Mouse (Mus musculus) midbrain, embryonic 14.5 days (tissue): ENCODE results near the gene Efcab3. TPM values are rescaled to one million over a fixed set of nuclear protein-coding genes. Genes with fewer than 3 reads are reported as not detected.
A peak's percentile ranks its signal among the peaks of the same experiment; 100 is the strongest.
"Not testable (repeated sequence)": the region's sequence is repeated elsewhere in the genome, so short reads cannot be mapped to it uniquely, and the experiment has no call there.

Source experiments
- ATAC-seq: fragments of 200-750 bp; cut with Nextera tagmentation; 2 replicates; pipeline ENCODE4 v1.8.0; 2017; ENCODE audit warnings: moderate number of reproducible peaks, moderate library complexity; ENCODE audit not compliant: low FRiP score, low TSS enrichment
- DNase-seq: peaks from one replicate; pipeline ENCODE4 v3.0.0-alpha.2; 2015
- H3K27ac ChIP-seq: fragments of 300-500 bp; sonication (generic); replicated peaks from 2 replicates; pipeline ENCODE4 v1.5.1; 2014; ENCODE audit warnings: mild to moderate bottlenecking, low read depth, low read length, moderate library complexity
- H3K27me3 ChIP-seq: fragments of 300-500 bp; sonication (generic); 2 replicates; pipeline ENCODE4 v1.6.1; 2014; ENCODE audit warnings: low read length, control low read depth, mixed read lengths; ENCODE audit not compliant: control insufficient read depth, insufficient read depth
- H3K36me3 ChIP-seq: fragments of 300-500 bp; sonication (generic); 2 replicates; pipeline ENCODE4 v1.6.1; 2014; ENCODE audit warnings: low read length, control low read depth; ENCODE audit not compliant: control insufficient read depth, insufficient read depth
- H3K4me1 ChIP-seq: fragments of 300-500 bp; sonication (generic); 2 replicates; pipeline ENCODE4 v1.6.1; 2014; ENCODE audit warnings: mild to moderate bottlenecking, antibody characterized with exemption, low read length, control low read depth; ENCODE audit not compliant: control insufficient read depth, insufficient read depth
- H3K4me2 ChIP-seq: fragments of 300-500 bp; sonication (generic); 2 replicates; pipeline ENCODE4 v1.6.1; 2014; ENCODE audit warnings: mild to moderate bottlenecking, low read length, moderate library complexity
- H3K4me3 ChIP-seq: fragments of 300-500 bp; sonication (generic); replicated peaks from 2 replicates; pipeline ENCODE4 v1.5.1; 2014; ENCODE audit warnings: low read depth, low read length
- H3K9ac ChIP-seq: fragments of 300-500 bp; sonication (generic); replicated peaks from 2 replicates; pipeline ENCODE4 v1.6.1; 2014; ENCODE audit warnings: mild to moderate bottlenecking, low read length, moderate library complexity
- H3K9me3 ChIP-seq: fragments of 300-500 bp; sonication (generic); 2 replicates; pipeline ENCODE4 v1.6.1; 2016; ENCODE audit warnings: low read length, control low read depth, mixed read lengths; ENCODE audit not compliant: control insufficient read depth
- WGBS: fragments of 180-500 bp; shearing (Covaris S2); extraction: QIAGEN DNeasy Blood & Tissue Kit; methylation state at CpG from one replicate; pipeline ENCODE4 v1.1.7; 2014; 5-methylcytosine and 5-hydroxymethylcytosine counted together
- polyA plus RNA-seq: library from polyadenylated mRNA; unstranded; fragments of >200 nt; fragmentation: Nextera tagmentation; extraction: Ambion mirVana; gene quantifications from 2 replicates; pipeline ENCODE4 v1.2.1, GENCODE M21; 2014

Gene Efcab3
- polyA plus RNA-seq = not detected in 2 replicates

- no peak within 1 kb of the TSS for H3K9ac ChIP-seq
- ATAC-seq (no peak), DNase-seq (no peak)
- no peaks in the 10 kb centered on the region for H3K4me1 ChIP-seq
- H3K36me3 ChIP-seq = no peaks in the 10 kb centered on the region
- H3K4me2 ChIP-seq = no peak within 1 kb of the TSS
- H3K27ac ChIP-seq = no peak within 1 kb of the TSS
- H3K9me3 ChIP-seq = 0 out of 2 replicates have a peak, but pooled peaks cover 4% of the 10 kb centered on the region
- H3K4me3 ChIP-seq = no peak within 1 kb of the TSS
- H3K27me3 ChIP-seq = no peaks in the 10 kb centered on the region
- 93% methylated on average over 5 of the region's 5 CpGs for WGBS
Measured at GRCm38 (mm10) chr11:105063292-105063691, at the start of gene Efcab3. Gene Efcab3 (plus strand): TSS chr11:105063592.

GRCm38 (mm10) chr11:105021071-105021470 lies 42.3 kb upstream of the Efcab3 start:
- Histone ChIP-seq H3K9me3 (no peaks in the 10 kb centered on the region), H3K9ac (no peak overlapping the region), H3K27me3 (no peaks in the 10 kb centered on the region), H3K36me3 (no peaks in the 10 kb centered on the region), H3K27ac (no peak overlapping the region), H3K4me3 (no peak overlapping the region), H3K4me1 (no peaks in the 10 kb centered on the region), H3K4me2 (no peak overlapping the region)
- 70% methylated on average over 7 of the region's 7 CpGs for WGBS
- ATAC-seq = no peak
- DNase-seq = peak; percentile 5

- H3K27me3 ChIP-seq = no peaks in the 10 kb centered on the region
- no peaks in the 10 kb centered on the region for H3K9me3 ChIP-seq
- DNase-seq = no peak
- H3K36me3 ChIP-seq = no peaks in the 10 kb centered on the region
- H3K4me1 ChIP-seq = no peaks in the 10 kb centered on the region
- no peak overlapping the region for H3K4me3 ChIP-seq
- no peak overlapping the region for H3K27ac ChIP-seq
- no peak overlapping the region for H3K9ac ChIP-seq
- no peak for ATAC-seq
- no peak overlapping the region for H3K4me2 ChIP-seq
- WGBS = 74% methylated on average over 6 of the region's 6 CpGs
Measured at GRCm38 (mm10) chr11:105028744-105029348, 34.5 kb upstream of the Efcab3 start.

- Histone ChIP-seq H3K9ac (no peak overlapping the region), H3K4me1 (no peaks in the 10 kb centered on the region), H3K4me2 (no peak overlapping the region), H3K4me3 (no peak overlapping the region), H3K27ac (no peak overlapping the region), H3K27me3 (no peaks in the 10 kb centered on the region), H3K36me3 (no peaks in the 10 kb centered on the region), H3K9me3 (no peaks in the 10 kb centered on the region)
- DNase-seq (no peak), ATAC-seq (no peak)
- 93% methylated on average over 8 of the region's 8 CpGs for WGBS
Measured at GRCm38 (mm10) chr11:105029525-105029924, 33.9 kb upstream of the Efcab3 start.

- Histone ChIP-seq H3K4me3 (no peak overlapping the region), H3K9me3 (no peaks in the 10 kb centered on the region), H3K36me3 (no peaks in the 10 kb centered on the region), H3K4me2 (no peak overlapping the region), H3K9ac (no peak overlapping the region), H3K27ac (no peak overlapping the region), H3K4me1 (no peaks in the 10 kb centered on the region), H3K27me3 (no peaks in the 10 kb centered on the region)
- 93% methylated on average over 6 of the region's 6 CpGs for WGBS
- DNase-seq = no peak
- ATAC-seq = no peak
Measured at GRCm38 (mm10) chr11:105030229-105030628, 33.2 kb upstream of the Efcab3 start.

GRCm38 (mm10) chr11:105031103-105031502 lies 32.3 kb upstream of the Efcab3 start:
- Histone ChIP-seq H3K27me3 (no peaks in the 10 kb centered on the region), H3K27ac (no peak overlapping the region), H3K9ac (no peak overlapping the region), H3K4me2 (no peak overlapping the region), H3K36me3 (no peaks in the 10 kb centered on the region), H3K4me1 (no peaks in the 10 kb centered on the region), H3K4me3 (no peak overlapping the region), H3K9me3 (no peaks in the 10 kb centered on the region)
- no peak for ATAC-seq
- WGBS = 31% methylated on average over 2 of the region's 2 CpGs
- DNase-seq = peak; percentile 17

- H3K27me3 ChIP-seq = no peaks in the 10 kb centered on the region
- no peak overlapping the region for H3K4me3 ChIP-seq
- ATAC-seq = no peak
- no peaks in the 10 kb centered on the region for H3K4me1 ChIP-seq
- no peak overlapping the region for H3K4me2 ChIP-seq
- 100% methylated on average over 1 of the region's 1 CpGs for WGBS
- H3K27ac ChIP-seq = no peak overlapping the region
- no peaks in the 10 kb centered on the region for H3K9me3 ChIP-seq
- H3K9ac ChIP-seq = no peak overlapping the region
- DNase-seq = no peak
- H3K36me3 ChIP-seq = no peaks in the 10 kb centered on the region
Measured at GRCm38 (mm10) chr11:105035081-105035480, 28.3 kb upstream of the Efcab3 start.

- not testable (repeated sequence) for H3K36me3 ChIP-seq, H3K27ac ChIP-seq, H3K4me2 ChIP-seq, DNase-seq, H3K9me3 ChIP-seq, H3K27me3 ChIP-seq, ATAC-seq, H3K4me3 ChIP-seq, H3K4me1 ChIP-seq, H3K9ac ChIP-seq
- WGBS = 77% methylated on average over 22 of the region's 22 CpGs
Measured at GRCm38 (mm10) chr11:105112448-105112847, 49.1 kb downstream of the Efcab3 start.

- Histone ChIP-seq H3K36me3 (no peaks in the 10 kb centered on the region), H3K27me3 (no peaks in the 10 kb centered on the region), H3K27ac (no peak overlapping the region), H3K4me2 (no peak overlapping the region), H3K4me1 (no peaks in the 10 kb centered on the region), H3K9me3 (no peaks in the 10 kb centered on the region), H3K9ac (no peak overlapping the region), H3K4me3 (no peak overlapping the region)
- 86% methylated on average over 7 of the region's 7 CpGs for WGBS
- DNase-seq (no peak), ATAC-seq (no peak)
Measured at GRCm38 (mm10) chr11:105117814-105118213, 54.4 kb downstream of the Efcab3 start.
